Mouse (Mus musculus): ENCODE results near the gene Rab6a. TPM values are rescaled to one million over a fixed set of nuclear protein-coding genes. Genes with fewer than 3 reads are reported as not detected.

Gene Rab6a
- total RNA-seq, 2 experiments from 2014 or later, result 394 to 436 TPM

DNA sequence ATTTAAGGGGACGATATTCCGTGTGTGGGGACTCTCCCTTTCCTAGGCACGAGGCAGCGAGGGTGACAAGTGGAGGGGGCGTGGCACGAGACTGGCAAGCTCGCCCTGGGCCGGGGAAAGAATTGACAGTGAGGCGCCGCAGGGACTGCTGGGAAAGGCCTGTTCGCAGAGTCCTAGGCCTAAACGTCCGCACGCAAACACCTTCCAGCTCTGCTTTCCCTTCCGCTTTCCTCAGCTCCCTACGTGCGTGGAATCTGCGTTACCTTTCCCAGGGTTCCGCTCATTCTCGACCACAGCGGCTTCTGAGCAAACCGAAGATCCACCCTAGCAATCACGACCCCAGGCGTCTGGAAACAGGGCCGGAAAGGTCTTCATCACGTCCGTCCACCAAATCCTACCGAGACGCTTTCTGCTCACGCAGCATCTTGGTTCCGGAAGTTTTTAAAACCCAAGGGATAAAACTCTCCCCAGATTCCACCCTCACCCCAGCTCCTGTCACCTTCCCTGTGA, 24.4 kb upstream of the Rab6a start:
- TF ChIP-seq CTCF (IDR thresholded peaks at IDR 0.05), result no peak
- DNase-seq (ENCODE audit: extremely low spot score in 1 of 2, low spot score in 2 of 2), result peak; percentile 88 to 89
- intact Hi-C loops (cut with DNase I), result loop anchor here (5.0 kb wide), 1 partner anchor 45 kb away; the partner anchor contains the start of gene Coa4
- Histone ChIP-seq H3K27ac (peak overlapping the region; percentile 99), H3K4me3 (peak overlapping the region; percentile 63)

DNA sequence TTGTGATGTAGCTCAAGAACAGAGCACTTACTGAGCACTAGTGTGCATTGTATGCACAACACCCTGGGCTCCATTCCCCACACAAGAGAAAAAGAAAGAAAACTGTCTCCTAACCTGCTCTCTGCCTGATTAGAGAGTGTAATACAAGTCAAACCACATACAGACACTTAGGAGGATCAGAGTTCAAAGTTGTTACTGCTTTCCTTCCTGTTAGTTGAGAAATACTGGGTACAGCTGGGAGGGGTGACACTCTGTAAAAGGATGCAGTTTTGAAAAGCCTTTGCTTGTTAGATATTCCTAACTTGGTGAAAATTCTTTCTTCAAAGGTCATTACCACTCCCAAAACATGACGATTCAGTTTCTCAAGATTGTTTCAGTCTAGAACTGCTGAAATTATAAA, 17.4 kb upstream of the Rab6a start:
- no peak for DNase-seq (ENCODE audit: extremely low spot score in 1 of 2, low spot score in 2 of 2)
- TF ChIP-seq CTCF (IDR thresholded peaks at IDR 0.05), result no peak
- Histone ChIP-seq H3K27ac (no peak overlapping the region; the same call in 1 of the 2 replicates), H3K4me3 (no peak overlapping the region)
- intact Hi-C loops (cut with DNase I), result no loop called here

DNA sequence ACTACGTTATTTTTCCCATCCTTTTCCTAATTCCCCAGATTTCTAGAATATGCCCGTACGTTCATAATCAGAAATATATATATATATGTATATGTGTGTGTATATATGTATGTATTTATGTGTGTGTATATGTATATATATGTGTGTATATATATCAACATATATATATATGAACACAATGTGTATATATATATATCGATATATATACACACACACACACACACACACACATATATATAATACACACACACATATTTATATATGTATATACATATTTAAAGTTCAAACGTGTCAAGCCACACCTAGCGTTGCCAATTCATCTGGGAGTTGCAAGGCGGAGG, 16.7 kb upstream of the Rab6a start:
- intact Hi-C loops (cut with DNase I), result no loop called here
- peak overlapping the region; percentile 90 for H3K27ac ChIP-seq
- no peak for DNase-seq (ENCODE audit: extremely low spot score in 1 of 2, low spot score in 2 of 2)

GRCm38 (mm10) chr7:100590845-100591521, 16.2 kb upstream of the Rab6a start:
- intact Hi-C loops (cut with DNase I), result loop anchor here (1.0 kb wide), 1 partner anchor 16 kb away; the partner anchor contains the start of gene Rab6a
- peak overlapping the region; percentile 66 for H3K4me3 ChIP-seq
- peak; percentile 70 to 75 for DNase-seq (ENCODE audit: extremely low spot score in 1 of 2, low spot score in 2 of 2)
- TF ChIP-seq CTCF (IDR thresholded peaks at IDR 0.05), result peak; percentile 21; the same call in 1 of the 2 replicates
- peak overlapping the region; percentile 90 for H3K27ac ChIP-seq

More for the DNA sequence above, 16.7 kb upstream of the Rab6a start:
- no peak for TF ChIP-seq CTCF (IDR thresholded peaks at IDR 0.05)
- H3K4me3 ChIP-seq, result peak overlapping the region; percentile 66

GRCm38 (mm10) chr7:100591522-100591852, 15.7 kb upstream of the Rab6a start:
- intact Hi-C loops (cut with DNase I), result loop anchor here (1.0 kb wide), 1 partner anchor 16 kb away; the partner anchor contains the start of gene Rab6a
- Histone ChIP-seq H3K27ac (peak overlapping the region; percentile 90), H3K4me3 (peak overlapping the region; percentile 66)
- no peak; the same call in 1 of the 2 replicates for TF ChIP-seq CTCF (IDR thresholded peaks at IDR 0.05)
- DNase-seq (ENCODE audit: extremely low spot score in 1 of 2, low spot score in 2 of 2), result no peak

DNA sequence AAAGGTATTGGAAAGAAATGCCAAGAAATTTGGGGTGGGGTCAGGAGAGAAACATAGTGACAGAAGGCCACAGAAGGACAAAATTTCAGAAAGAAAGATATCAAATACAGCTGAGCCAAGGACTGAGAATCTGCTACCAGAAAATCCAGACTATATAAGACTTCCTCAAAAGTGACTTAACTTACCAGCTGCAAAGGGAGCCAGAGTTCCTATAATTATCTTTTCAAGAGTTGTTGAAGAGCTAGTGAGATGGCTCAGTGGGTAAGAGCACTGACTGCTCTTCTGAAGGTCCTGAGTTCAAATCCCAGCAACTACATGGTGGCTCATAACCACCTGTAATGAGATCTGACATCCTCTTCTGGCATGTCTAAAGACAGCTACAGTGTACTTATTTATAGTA, 13.9 kb upstream of the Rab6a start:
- no peak for TF ChIP-seq CTCF (IDR thresholded peaks at IDR 0.05)
- no peak for DNase-seq (ENCODE audit: extremely low spot score in 1 of 2, low spot score in 2 of 2)
- no peak overlapping the region for H3K27ac ChIP-seq
- intact Hi-C loops (cut with DNase I), result no loop called here
- H3K4me3 ChIP-seq, result no peak overlapping the region

GRCm38 (mm10) chr7:100600211-100600610, 7.0 kb upstream of the Rab6a start:
- peak in 1 of 2 experiments; percentile 42 for DNase-seq (ENCODE audit: extremely low spot score in 1 of 2, low spot score in 2 of 2)
- intact Hi-C loops (cut with DNase I), result loop anchor here (10.0 kb wide), 1 partner anchor 225 kb away; the partner anchor contains the start of genes C2cd3 and Ppme1
- no peak for TF ChIP-seq CTCF (IDR thresholded peaks at IDR 0.05)
- Histone ChIP-seq H3K4me3 (no peak overlapping the region), H3K27ac (peak overlapping the region; percentile 73)

DNA sequence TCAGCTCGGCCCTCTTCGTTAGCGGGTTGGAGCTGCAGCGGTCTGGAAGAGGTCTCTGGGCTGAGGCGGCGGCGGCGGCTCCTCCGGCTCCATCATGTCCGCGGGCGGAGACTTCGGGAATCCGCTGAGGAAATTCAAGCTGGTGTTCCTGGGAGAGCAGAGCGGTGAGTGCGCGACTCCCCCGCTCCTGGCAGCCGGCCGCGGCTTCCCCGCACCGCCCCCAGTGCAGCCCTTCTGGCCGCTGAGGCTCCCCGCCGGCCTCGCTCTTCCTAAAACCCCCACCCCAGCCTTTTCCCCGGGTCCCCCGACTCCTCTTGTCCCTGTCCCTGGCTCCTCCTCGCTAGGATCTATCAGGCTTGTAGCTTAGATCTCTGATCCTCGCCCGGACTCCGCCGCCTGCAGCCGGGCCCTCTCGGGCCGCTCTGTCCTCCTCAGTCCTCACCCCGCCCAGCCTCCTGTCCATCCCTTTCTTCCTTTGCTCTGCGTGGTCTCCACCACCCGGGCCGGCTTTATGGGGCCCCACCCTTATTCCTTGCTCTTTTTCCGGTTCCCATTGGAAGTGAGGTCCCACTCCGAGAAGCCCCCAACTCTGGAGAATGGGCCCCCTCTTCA, 1.0 kb downstream of the Rab6a start, which contains the start of gene Mrpl48:
Gene Mrpl48, minus strand, starts transcription at position 172 of the 612 bp plus-strand sequence.
- no peak for TF ChIP-seq CTCF (IDR thresholded peaks at IDR 0.05)
- peak; percentile 55 to 71 for DNase-seq (ENCODE audit: extremely low spot score in 1 of 2, low spot score in 2 of 2)
- H3K27ac ChIP-seq, result peak within 1 kb of the TSS; percentile 100
- H3K4me3 ChIP-seq, result peak within 1 kb of the TSS; percentile 91
- intact Hi-C loops (cut with DNase I), result loop anchor here (5.0 to 10.0 kb wide), 4 partner anchors 51 to 381 kb away; partner anchors contain the start of genes C2cd3, Coa4, Pgm2l1 and Ppme1

DNA sequence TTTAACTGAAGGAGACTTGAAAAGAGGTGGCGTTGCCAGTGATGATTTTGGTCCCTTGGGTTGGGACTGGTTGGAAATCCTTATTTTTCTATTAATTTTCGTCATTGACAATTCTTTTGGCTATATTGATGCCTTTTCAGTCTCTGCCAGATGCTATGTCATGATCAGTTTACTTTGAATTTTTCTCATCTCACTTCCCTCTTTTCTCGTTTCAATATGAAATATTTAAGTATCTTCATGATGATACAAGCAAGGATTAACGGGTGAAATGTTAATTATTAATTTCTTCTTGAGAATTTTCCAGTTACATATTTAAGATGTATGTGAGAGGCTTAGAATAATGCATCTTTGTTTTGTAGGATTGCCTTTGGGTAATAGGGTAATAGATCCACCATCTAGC, 1.7 kb downstream of the Rab6a start:
- H3K27ac ChIP-seq, result peak overlapping the region; percentile 4; the same call in 1 of the 2 replicates
- peak overlapping the region; percentile 91 for H3K4me3 ChIP-seq
- no peak for TF ChIP-seq CTCF (IDR thresholded peaks at IDR 0.05)
- DNase-seq (ENCODE audit: extremely low spot score in 1 of 2, low spot score in 2 of 2), result no peak
- intact Hi-C loops (cut with DNase I), result loop anchor here (5.0 to 10.0 kb wide), 4 partner anchors 52 to 382 kb away; partner anchors contain the start of genes C2cd3, Coa4, Pgm2l1 and Ppme1

GRCm38 (mm10) chr7:100616121-100616857, 9.1 kb downstream of the Rab6a start:
- Histone ChIP-seq H3K4me3 (no peak overlapping the region), H3K27ac (no peak overlapping the region)
- no peak for TF ChIP-seq CTCF (IDR thresholded peaks at IDR 0.05)
- intact Hi-C loops (cut with DNase I), result no loop called here
- no peak for DNase-seq (ENCODE audit: extremely low spot score in 1 of 2, low spot score in 2 of 2)

GRCm38 (mm10) chr7:100622277-100622676, 15.1 kb downstream of the Rab6a start:
- Histone ChIP-seq H3K4me3 (no peak overlapping the region), H3K27ac (no peak overlapping the region)
- intact Hi-C loops (cut with DNase I), result no loop called here
- peak; percentile 38 for TF ChIP-seq CTCF (IDR thresholded peaks at IDR 0.05)
- no peak for DNase-seq (ENCODE audit: extremely low spot score in 1 of 2, low spot score in 2 of 2)

All from left cerebral cortex, adult 2 months (tissue).